Mouse (Mus musculus) cerebellum, adult 11-12 months (tissue): ENCODE measurements around the gene Zfp536.

Source experiments
- DNase-seq: peaks from one replicate; pipeline ENCODE4 v3.0.0; 2022

Zfp536 gene

DNA sequence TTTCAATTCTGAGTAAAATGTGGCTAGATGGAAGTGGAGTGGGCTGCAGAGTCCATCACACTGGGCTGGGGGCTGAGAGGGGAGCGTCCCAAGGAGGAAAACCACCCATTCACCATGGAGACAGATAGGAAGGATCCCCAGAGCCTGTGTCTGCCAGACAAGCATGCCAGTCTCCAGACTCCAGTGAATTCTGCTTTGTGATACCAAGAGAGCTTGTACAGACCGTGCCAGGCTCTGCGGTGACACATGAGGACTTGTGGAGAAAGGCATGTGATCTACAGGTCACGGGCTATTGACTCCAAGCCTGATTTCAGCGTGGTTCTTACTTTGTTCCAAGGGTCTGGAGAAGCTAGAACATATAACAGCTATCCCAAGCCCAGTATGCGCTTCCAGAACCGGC lies 230.5 kb downstream of the Zfp536 start:
- DNase-seq: no peak

DNA sequence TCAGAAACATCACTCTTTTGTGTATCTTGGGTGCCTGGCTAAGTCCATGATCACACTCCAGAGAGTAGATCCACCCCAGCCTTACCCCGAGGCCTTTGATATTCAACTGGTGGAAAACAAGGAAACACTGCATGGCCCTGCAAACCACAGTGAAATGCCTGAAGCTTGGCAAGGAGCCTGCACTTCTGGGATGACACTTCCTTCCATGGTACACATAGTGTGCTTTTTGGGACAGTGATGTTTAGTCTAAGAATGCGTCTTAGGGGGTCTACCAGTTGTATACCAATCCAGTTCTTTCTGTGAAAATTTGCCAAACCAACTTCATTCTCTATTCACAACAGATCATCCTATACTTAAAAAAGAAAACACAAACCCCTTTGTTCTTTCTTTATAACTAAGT lies 242.3 kb downstream of the Zfp536 start:
- no peak for DNase-seq

GRCm38 (mm10) chr7:37528311-37528710 lies 245.1 kb downstream of the Zfp536 start:
- no peak for DNase-seq

- peak; percentile 78 for DNase-seq
Observed at GRCm38 (mm10) chr7:37527890-37528289, 245.6 kb downstream of the Zfp536 start.

- DNase-seq: no peak
Observed at GRCm38 (mm10) chr7:37521407-37521806, 252.0 kb downstream of the Zfp536 start.

GRCm38 (mm10) chr7:37510933-37511675 lies 262.3 kb downstream of the Zfp536 start:
- no peak for DNase-seq

GRCm38 (mm10) chr7:37509700-37510099 lies 263.7 kb downstream of the Zfp536 start:
- no peak for DNase-seq

GRCm38 (mm10) chr7:37505548-37505947 lies 267.9 kb downstream of the Zfp536 start:
- no peak for DNase-seq

- no peak for DNase-seq
Observed at GRCm38 (mm10) chr7:37505096-37505495, 268.3 kb downstream of the Zfp536 start.

DNA sequence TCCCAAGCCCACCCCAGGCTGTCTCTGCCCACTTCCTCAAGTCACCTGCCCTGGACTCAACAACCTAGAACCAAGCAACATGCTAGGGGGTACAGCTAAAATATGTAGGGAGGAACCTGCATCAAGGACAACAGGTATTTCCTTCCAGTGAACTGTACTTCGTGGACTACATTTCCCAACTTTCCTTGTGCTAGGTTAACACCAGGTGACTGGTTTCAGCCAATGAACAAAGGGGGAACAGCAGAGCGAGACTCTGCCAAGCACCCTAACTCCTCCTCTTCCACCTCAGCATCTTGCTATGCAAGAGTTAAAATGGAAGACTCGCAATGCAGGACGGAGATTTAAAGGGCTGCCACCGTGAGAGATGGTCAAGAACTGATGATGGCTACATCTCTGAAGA lies 274.6 kb downstream of the Zfp536 start:
- DNase-seq: no peak

DNA sequence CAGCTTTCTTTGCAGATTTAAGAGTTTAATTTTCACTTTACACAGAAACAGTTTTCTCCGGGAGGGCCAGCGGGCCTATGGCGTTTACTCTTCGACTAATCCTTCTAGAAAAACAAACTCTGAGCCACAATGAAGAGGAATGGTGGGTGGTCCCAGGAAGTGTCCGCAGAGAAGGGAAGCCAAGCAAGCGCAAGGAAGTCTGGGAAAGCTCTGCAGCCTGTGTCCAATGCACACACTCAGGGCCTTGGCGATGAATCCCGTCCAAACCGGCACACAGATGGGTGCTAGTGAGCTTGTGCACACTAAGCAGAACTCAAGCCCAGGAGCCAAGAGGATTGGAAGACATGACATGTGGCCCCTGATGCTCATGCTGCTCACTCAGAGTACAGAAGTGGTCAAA lies 276.9 kb downstream of the Zfp536 start:
- no peak for DNase-seq

DNA sequence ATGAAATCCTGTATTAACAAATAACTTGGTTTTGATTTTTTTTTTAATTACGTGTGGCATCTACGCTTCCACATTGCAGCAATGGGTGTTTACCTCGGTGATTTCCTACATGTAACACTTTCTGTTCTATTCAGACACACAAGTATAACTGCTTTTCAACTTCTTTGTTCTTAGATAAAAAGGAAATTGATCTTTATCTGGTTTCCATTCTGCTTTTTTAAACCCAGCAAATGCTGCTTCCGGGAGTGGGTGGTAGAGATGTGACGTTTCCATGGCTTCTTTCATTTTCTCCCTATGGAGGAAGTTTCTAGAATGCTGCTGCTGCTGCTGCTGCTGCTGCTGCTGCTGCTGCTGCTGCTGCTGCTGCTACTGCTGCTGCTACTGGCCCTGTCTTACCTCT lies 283.1 kb downstream of the Zfp536 start:
- no peak for DNase-seq

DNA sequence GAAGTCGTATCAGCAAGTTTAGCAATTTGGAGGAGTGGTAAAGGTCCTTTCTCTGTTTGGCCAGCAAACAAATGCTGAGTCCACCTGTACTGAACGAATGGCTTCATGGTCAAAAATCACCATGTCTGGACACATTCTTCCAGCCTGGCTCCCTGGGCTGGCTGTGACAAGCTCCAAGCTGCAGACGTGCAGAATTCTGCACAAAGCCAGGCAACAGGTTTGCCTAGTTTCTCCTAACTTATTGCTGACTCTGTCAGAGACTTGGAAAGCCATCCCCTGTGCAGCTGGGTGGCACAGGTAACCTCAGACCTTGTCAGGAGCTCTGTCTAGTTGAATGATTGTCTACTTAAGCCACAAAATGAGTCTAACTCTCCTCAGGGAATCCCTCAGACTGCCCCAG lies 288.5 kb downstream of the Zfp536 start:
- DNase-seq: no peak

GRCm38 (mm10) chr7:37482564-37482963 lies 290.9 kb downstream of the Zfp536 start:
- no peak for DNase-seq

- DNase-seq: no peak
Observed at GRCm38 (mm10) chr7:37481165-37481564, 292.3 kb downstream of the Zfp536 start.

DNA sequence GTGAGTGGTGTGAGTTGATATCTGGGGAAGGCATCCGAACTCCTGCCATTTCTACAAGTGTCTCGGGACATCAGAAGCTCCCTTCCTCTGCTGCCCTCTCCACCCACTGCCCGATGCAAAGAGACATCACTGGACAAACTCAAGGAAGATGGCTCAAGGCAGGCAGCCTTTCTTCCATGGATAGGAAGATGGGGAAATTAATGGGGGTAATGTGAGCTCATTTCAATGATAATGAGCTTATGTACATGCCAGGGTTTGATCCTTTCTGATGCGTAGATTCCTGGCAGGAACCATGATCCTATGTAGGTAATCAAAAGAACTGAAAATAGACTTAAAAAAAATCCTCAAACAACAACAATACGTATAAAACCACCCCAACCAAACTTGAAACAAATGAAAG lies 296.1 kb downstream of the Zfp536 start:
- no peak for DNase-seq

DNA sequence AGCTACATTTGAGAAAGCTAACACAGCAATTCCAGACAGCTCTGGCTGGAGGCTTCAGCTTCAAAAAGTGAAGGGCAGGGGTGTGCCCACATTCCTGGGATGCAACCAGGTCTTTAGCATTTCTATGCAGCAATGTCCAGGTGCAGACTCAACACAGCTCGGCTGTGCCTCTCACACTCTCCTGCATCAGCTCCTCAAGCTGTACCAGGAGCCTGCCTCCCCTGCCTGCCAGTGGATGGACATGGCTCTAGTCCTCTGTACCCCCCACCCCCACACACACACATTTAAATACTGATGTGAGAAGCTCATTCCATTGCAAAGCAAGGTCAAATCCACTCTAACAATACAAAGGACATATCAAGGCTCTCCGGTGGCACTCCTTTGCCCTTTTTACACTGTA lies 298.0 kb downstream of the Zfp536 start:
- no peak for DNase-seq

- no peak for DNase-seq
Observed at GRCm38 (mm10) chr7:37474284-37474683, 299.2 kb downstream of the Zfp536 start.

- no peak for DNase-seq
Observed at GRCm38 (mm10) chr7:37473311-37474084, 299.9 kb downstream of the Zfp536 start.

DNA sequence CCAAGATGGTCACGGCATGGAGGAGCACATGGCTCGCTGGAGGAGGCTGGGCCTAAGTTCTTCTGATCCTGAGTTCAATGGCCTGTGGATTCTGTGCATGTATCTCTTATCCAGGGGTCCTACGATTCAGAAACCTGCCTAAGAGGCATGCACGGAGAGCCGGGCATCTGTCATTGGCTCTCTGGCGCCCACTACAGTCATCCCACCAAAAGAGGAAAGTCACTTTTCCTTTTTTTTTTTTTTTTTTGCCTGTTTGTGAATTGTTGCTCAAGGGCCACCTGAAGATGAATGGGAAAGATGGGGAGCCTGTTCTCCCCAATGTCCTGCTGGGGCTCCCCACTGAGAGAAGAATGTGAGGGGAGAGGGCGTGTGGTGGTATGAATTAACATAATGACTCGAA lies 301.7 kb downstream of the Zfp536 start:
- no peak for DNase-seq

DNA sequence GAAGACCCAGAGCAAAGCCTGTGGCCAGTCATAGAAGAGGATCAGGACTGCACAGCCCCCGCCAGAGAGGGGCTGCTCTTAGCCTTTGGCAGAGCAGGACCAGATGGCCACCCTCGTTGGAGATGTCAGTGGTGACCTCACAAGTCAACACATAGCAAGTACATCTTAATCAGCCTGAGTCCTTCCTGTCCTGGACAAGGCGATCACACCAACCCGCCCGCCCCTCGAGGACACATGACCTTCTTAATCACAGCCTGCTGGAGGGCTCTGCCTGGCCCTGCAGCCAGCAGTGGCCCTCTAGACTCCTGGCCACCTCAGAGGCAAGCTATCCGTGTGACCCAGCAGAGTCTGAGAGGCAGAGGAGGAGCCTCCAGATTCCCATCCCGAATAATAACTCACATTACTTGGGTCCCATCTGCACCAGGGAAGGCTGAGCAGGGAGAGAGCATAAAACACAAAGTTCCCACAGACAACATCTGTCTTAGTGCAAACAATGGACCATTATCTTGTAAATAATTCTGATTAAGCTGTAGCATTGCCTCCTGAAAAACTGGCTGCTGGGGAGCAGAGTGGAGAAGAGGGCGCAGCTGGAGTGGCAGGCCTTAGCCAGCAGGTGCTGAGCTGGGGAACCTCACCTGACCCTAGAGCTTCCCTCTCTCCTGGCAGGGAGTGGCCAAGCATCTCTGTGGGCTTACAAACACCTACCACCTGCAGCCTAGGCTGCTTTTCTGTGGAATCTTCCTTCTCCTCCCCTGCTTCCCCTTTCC lies 306.8 kb downstream of the Zfp536 start:
- DNase-seq: no peak

DNA sequence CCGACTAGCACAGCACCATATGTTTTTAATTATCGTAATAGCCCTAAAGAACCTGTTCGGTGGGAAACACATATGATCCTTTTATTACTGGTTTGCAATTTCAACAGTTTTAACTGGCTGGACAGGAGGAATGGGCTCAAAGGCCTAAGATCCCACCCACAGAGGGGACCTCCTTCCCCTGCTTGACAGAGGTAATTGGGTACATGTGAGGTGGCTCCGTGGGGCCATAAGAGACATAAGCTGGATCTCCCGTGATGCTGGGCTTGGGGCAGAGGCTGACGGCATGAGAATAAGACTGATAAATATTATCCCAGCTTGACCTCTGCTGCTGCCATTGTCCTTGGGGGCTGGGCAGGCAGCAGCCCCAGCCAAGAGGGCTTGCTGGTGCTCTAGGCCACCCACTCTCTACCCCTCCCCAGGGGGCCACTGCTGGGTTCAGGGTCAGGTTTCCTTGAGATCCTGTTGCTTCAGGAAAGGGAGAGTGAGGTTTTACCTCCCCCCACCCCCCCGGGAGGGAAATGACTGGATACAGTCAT lies 309.2 kb downstream of the Zfp536 start:
- DNase-seq: no peak

DNA sequence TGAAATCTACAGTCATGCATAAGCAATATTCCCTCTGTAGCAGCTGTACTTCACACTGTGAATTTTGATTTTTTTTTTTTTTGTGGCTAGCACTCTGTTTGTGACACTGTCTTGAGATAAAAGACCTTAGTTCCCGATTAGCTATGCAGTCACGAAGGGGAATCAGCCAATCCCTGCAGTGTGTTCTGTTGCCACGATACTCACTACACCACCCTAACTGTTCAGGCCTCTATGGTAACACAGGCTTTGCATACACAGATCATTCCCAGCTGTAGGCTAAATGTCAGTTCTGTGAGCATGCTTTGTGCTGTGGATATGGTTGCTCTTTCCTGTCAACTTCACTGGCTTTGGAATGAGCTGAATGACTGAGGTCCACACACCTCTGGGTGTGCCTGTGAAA lies 325.9 kb downstream of the Zfp536 start:
- no peak for DNase-seq
